Mouse (Mus musculus): ENCODE measurements around the gene Fam3b. TPM values are rescaled to one million over a fixed set of nuclear protein-coding genes. Genes with fewer than 3 reads are reported as not detected.

Gene Fam3b
- polyA plus RNA-seq, 1 experiment from 2014 or later: not detected

- DNase-seq: no peak
- WGBS: 93% methylated on average over 2 of the region's 2 CpGs
- Histone ChIP-seq H3K27ac (replicated peaks; ENCODE audit: low read depth, low read length) (no peak overlapping the region), H3K9me3 (ENCODE audit: control insufficient read depth, low read length) (no peaks in the 10 kb centered on the region), H3K4me2 (ENCODE audit: low read length) (no peak overlapping the region), H3K4me3 (replicated peaks; ENCODE audit: low read depth, low read length) (no peak overlapping the region), H3K36me3 (ENCODE audit: control insufficient read depth, insufficient read depth, low read length) (no peaks in the 10 kb centered on the region), H3K4me1 (ENCODE audit: control insufficient read depth, insufficient read depth, low read length) (no peaks in the 10 kb centered on the region; the same call in 1 of the 2 replicates), H3K27me3 (ENCODE audit: control insufficient read depth, insufficient read depth, low read length) (no peaks in the 10 kb centered on the region), H3K9ac (replicated peaks; ENCODE audit: low read length) (no peak overlapping the region)
- no peak for ATAC-seq (ENCODE audit: low FRiP score, low TSS enrichment)
Measured at GRCm38 (mm10) chr16:97529241-97529640, 14.6 kb upstream of the Fam3b start.

GRCm38 (mm10) chr16:97523024-97523423 is 8.4 kb upstream of the Fam3b start:
- H3K9ac ChIP-seq (replicated peaks; ENCODE audit: low read length): no peak overlapping the region
- H3K4me1 ChIP-seq (ENCODE audit: control insufficient read depth, insufficient read depth, low read length): no peaks in the 10 kb centered on the region
- DNase-seq (peak; percentile 85), ATAC-seq (ENCODE audit: low FRiP score, low TSS enrichment) (peak; percentile 27; the same call in 1 of the 2 replicates)
- H3K36me3 ChIP-seq (ENCODE audit: control insufficient read depth, insufficient read depth, low read length): no peaks in the 10 kb centered on the region
- WGBS: 3% methylated on average over 1 of the region's 1 CpGs
- no peak overlapping the region for H3K27ac ChIP-seq (replicated peaks; ENCODE audit: low read depth, low read length)
- H3K27me3 ChIP-seq (ENCODE audit: control insufficient read depth, insufficient read depth, low read length): no peaks in the 10 kb centered on the region
- no peaks in the 10 kb centered on the region for H3K9me3 ChIP-seq (ENCODE audit: control insufficient read depth, low read length)
- H3K4me2 ChIP-seq (ENCODE audit: low read length): no peak overlapping the region
- H3K4me3 ChIP-seq (replicated peaks; ENCODE audit: low read depth, low read length): no peak overlapping the region

GRCm38 (mm10) chr16:97521983-97522382 is 7.4 kb upstream of the Fam3b start:
- WGBS: 87% methylated on average over 6 of the region's 6 CpGs
- DNase-seq: no peak

GRCm38 (mm10) chr16:97516341-97516740 is 1.7 kb upstream of the Fam3b start:
- no peaks in the 10 kb centered on the region for H3K4me1 ChIP-seq (ENCODE audit: control insufficient read depth, insufficient read depth, low read length)
- ATAC-seq (ENCODE audit: low FRiP score, low TSS enrichment): no peak
- DNase-seq: no peak
- H3K9ac ChIP-seq (replicated peaks; ENCODE audit: low read length): no peak overlapping the region
- H3K4me2 ChIP-seq (ENCODE audit: low read length): no peak overlapping the region
- no peak overlapping the region for H3K4me3 ChIP-seq (replicated peaks; ENCODE audit: low read depth, low read length)
- no peaks in the 10 kb centered on the region for H3K36me3 ChIP-seq (ENCODE audit: control insufficient read depth, insufficient read depth, low read length)
- no peaks in the 10 kb centered on the region for H3K9me3 ChIP-seq (ENCODE audit: control insufficient read depth, low read length)
- WGBS: 70% methylated on average over 3 of the region's 3 CpGs
- no peak overlapping the region for H3K27ac ChIP-seq (replicated peaks; ENCODE audit: low read depth, low read length)
- no peaks in the 10 kb centered on the region for H3K27me3 ChIP-seq (ENCODE audit: control insufficient read depth, insufficient read depth, low read length)

More at GRCm38 (mm10) chr16:97521983-97522382, 7.4 kb upstream of the Fam3b start:
- Histone ChIP-seq H3K4me3 (replicated peaks; ENCODE audit: low read depth, low read length) (no peak overlapping the region), H3K36me3 (ENCODE audit: control insufficient read depth, insufficient read depth, low read length) (no peaks in the 10 kb centered on the region), H3K9me3 (ENCODE audit: control insufficient read depth, low read length) (no peaks in the 10 kb centered on the region), H3K27me3 (ENCODE audit: control insufficient read depth, insufficient read depth, low read length) (no peaks in the 10 kb centered on the region), H3K27ac (replicated peaks; ENCODE audit: low read depth, low read length) (no peak overlapping the region), H3K4me1 (ENCODE audit: control insufficient read depth, insufficient read depth, low read length) (no peaks in the 10 kb centered on the region), H3K9ac (replicated peaks; ENCODE audit: low read length) (no peak overlapping the region), H3K4me2 (ENCODE audit: low read length) (no peak overlapping the region)
- ATAC-seq (ENCODE audit: low FRiP score, low TSS enrichment): no peak

- no peaks in the 10 kb centered on the region for H3K4me1 ChIP-seq (ENCODE audit: control insufficient read depth, insufficient read depth, low read length)
- H3K4me2 ChIP-seq (ENCODE audit: low read length): no peak overlapping the region
- DNase-seq (no peak), ATAC-seq (ENCODE audit: low FRiP score, low TSS enrichment) (no peak)
- no peak overlapping the region for H3K4me3 ChIP-seq (replicated peaks; ENCODE audit: low read depth, low read length)
- 90% methylated on average over 12 of the region's 12 CpGs for WGBS
- H3K9ac ChIP-seq (replicated peaks; ENCODE audit: low read length): no peak overlapping the region
- no peaks in the 10 kb centered on the region for H3K9me3 ChIP-seq (ENCODE audit: control insufficient read depth, low read length)
- H3K36me3 ChIP-seq (ENCODE audit: control insufficient read depth, insufficient read depth, low read length): no peaks in the 10 kb centered on the region
- no peak overlapping the region for H3K27ac ChIP-seq (replicated peaks; ENCODE audit: low read depth, low read length)
- no peaks in the 10 kb centered on the region for H3K27me3 ChIP-seq (ENCODE audit: control insufficient read depth, insufficient read depth, low read length)
Measured at GRCm38 (mm10) chr16:97512347-97512751, 2.3 kb downstream of the Fam3b start.

- Histone ChIP-seq H3K9ac (replicated peaks; ENCODE audit: low read length) (no peak overlapping the region), H3K4me2 (ENCODE audit: low read length) (no peak overlapping the region), H3K4me3 (replicated peaks; ENCODE audit: low read depth, low read length) (no peak overlapping the region), H3K27me3 (ENCODE audit: control insufficient read depth, insufficient read depth, low read length) (no peaks in the 10 kb centered on the region), H3K27ac (replicated peaks; ENCODE audit: low read depth, low read length) (no peak overlapping the region), H3K36me3 (ENCODE audit: control insufficient read depth, insufficient read depth, low read length) (no peaks in the 10 kb centered on the region), H3K4me1 (ENCODE audit: control insufficient read depth, insufficient read depth, low read length) (no peaks in the 10 kb centered on the region), H3K9me3 (ENCODE audit: control insufficient read depth, low read length) (no peaks in the 10 kb centered on the region)
- DNase-seq (no peak), ATAC-seq (ENCODE audit: low FRiP score, low TSS enrichment) (no peak)
Measured at GRCm38 (mm10) chr16:97511495-97511894, 3.1 kb downstream of the Fam3b start.

GRCm38 (mm10) chr16:97510849-97511248 is 3.8 kb downstream of the Fam3b start:
- 84% methylated on average over 5 of the region's 5 CpGs for WGBS
- Histone ChIP-seq H3K9ac (replicated peaks; ENCODE audit: low read length) (no peak overlapping the region), H3K9me3 (ENCODE audit: control insufficient read depth, low read length) (no peaks in the 10 kb centered on the region), H3K4me1 (ENCODE audit: control insufficient read depth, insufficient read depth, low read length) (no peaks in the 10 kb centered on the region), H3K36me3 (ENCODE audit: control insufficient read depth, insufficient read depth, low read length) (no peaks in the 10 kb centered on the region), H3K27me3 (ENCODE audit: control insufficient read depth, insufficient read depth, low read length) (no peaks in the 10 kb centered on the region), H3K4me2 (ENCODE audit: low read length) (no peak overlapping the region), H3K27ac (replicated peaks; ENCODE audit: low read depth, low read length) (no peak overlapping the region), H3K4me3 (replicated peaks; ENCODE audit: low read depth, low read length) (no peak overlapping the region)
- ATAC-seq (ENCODE audit: low FRiP score, low TSS enrichment): no peak
- no peak for DNase-seq

GRCm38 (mm10) chr16:97507783-97508182 is 6.8 kb downstream of the Fam3b start:
- DNase-seq (no peak), ATAC-seq (ENCODE audit: low FRiP score, low TSS enrichment) (no peak)
- Histone ChIP-seq H3K36me3 (ENCODE audit: control insufficient read depth, insufficient read depth, low read length) (no peaks in the 10 kb centered on the region), H3K9me3 (ENCODE audit: control insufficient read depth, low read length) (no peaks in the 10 kb centered on the region), H3K9ac (replicated peaks; ENCODE audit: low read length) (no peak overlapping the region), H3K4me3 (replicated peaks; ENCODE audit: low read depth, low read length) (no peak overlapping the region), H3K4me2 (ENCODE audit: low read length) (no peak overlapping the region), H3K4me1 (ENCODE audit: control insufficient read depth, insufficient read depth, low read length) (no peaks in the 10 kb centered on the region), H3K27me3 (ENCODE audit: control insufficient read depth, insufficient read depth, low read length) (no peaks in the 10 kb centered on the region), H3K27ac (replicated peaks; ENCODE audit: low read depth, low read length) (no peak overlapping the region)

GRCm38 (mm10) chr16:97504793-97505192 is 9.8 kb downstream of the Fam3b start:
- Histone ChIP-seq H3K9ac (replicated peaks; ENCODE audit: low read length) (no peak overlapping the region), H3K9me3 (ENCODE audit: control insufficient read depth, low read length) (no peaks in the 10 kb centered on the region), H3K4me3 (replicated peaks; ENCODE audit: low read depth, low read length) (no peak overlapping the region), H3K4me1 (ENCODE audit: control insufficient read depth, insufficient read depth, low read length) (no peaks in the 10 kb centered on the region), H3K36me3 (ENCODE audit: control insufficient read depth, insufficient read depth, low read length) (no peaks in the 10 kb centered on the region), H3K27me3 (ENCODE audit: control insufficient read depth, insufficient read depth, low read length) (no peaks in the 10 kb centered on the region), H3K4me2 (ENCODE audit: low read length) (no peak overlapping the region), H3K27ac (replicated peaks; ENCODE audit: low read depth, low read length) (no peak overlapping the region)
- DNase-seq (no peak), ATAC-seq (ENCODE audit: low FRiP score, low TSS enrichment) (no peak)
- 90% methylated on average over 3 of the region's 3 CpGs for WGBS

Measured in midbrain, embryonic 14.5 days (tissue).